In the genomic region with DNA sequence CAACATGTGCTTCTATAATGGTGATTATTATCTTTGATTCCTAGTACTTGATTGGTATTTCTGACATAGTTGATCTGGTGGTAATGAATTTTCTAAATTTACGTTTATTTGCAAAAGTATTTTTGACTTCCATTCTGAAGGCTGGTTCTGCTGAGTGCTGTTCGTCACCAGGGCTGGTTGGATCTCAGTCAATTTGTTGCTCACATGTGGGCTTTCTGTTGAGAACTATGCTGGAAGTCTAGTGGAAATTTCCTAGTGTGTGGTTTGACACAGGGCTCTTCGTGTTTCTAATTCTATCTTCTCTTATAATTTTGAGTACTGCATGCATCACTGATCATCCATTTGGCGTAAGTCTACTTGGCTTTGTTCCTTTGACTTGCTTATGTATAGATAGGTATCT, we compare ENCODE assay signal across 17 mouse cellular contexts.
DNase-seq lines count a peak whose midpoint lies in the region.
"Had no signal": no experiment of that assay in that cellular context is flagged by ENCODE, and none has a peak within 500 bp of the region (broad histone marks: within the 10 kb centered on the region; RNA-seq: fewer than 3 reads in every experiment).

No protein-coding gene starts in this region.

- DNase-seq in cerebellum, postnatal 10 days, result peak; percentile 8 to 15
- DNase-seq in cerebellum, adult 11 months, result no peak
- peak; percentile 12 for DNase-seq in layer of hippocampus, adult 11-12 months (ENCODE audit: low spot score)
- DNase-seq in layer of hippocampus, postnatal 10 days (ENCODE audit: low spot score in 2 of 2), result no peak
- peak; percentile 4 for DNase-seq in right cerebral cortex, adult 18-20 months
- no peak for DNase-seq in right cerebral cortex, postnatal 25 days
- DNase-seq in layer of hippocampus, adult 9-11 months, result peak; percentile 41
- no peak for DNase-seq in lung, postnatal 25 days (ENCODE audit: low spot score)
- DNase-seq: adrenal gland, adult 2 months; adrenal gland, postnatal 14 days; cerebellum, adult 8-10 months; forebrain, postnatal 0 days; gastrocnemius, postnatal 10 days; gastrocnemius, postnatal 36 days; heart, adult 2 months; heart, postnatal 14 days; heart, postnatal 4 days had no signal

Comparison
In these comparisons a context has a peak if more than half of its experiments do, and no peak if none do; other contexts are left out.
1. DNase-seq: peak in cerebellum, postnatal 10 days (2 of 2), layer of hippocampus, adult 11-12 months (single experiment), right cerebral cortex, adult 18-20 months (single experiment) and layer of hippocampus, adult 9-11 months (single experiment); none in cerebellum, adult 11 months (single experiment), layer of hippocampus, postnatal 10 days (0 of 2), right cerebral cortex, postnatal 25 days (single experiment) and lung, postnatal 25 days (single experiment).